Mouse (Mus musculus) lung, adult 2 months (tissue): ENCODE measurements at regions not wholly inside any gene's neighbourhood (a gene's known extent, or its start where the extent isn't known, plus 50 kb on each side); places are given as distances from the start of the nearest gene placed in this dataset.

Source experiments
- CTCF ChIP-seq: fragments of 200-500 bp; IDR thresholded peaks from 2 replicates; pipeline ENCODE4 v1.5.1; 2011; ENCODE audit warnings: mild to moderate bottlenecking, low read length, control low read depth; ENCODE audit not compliant: insufficient read depth
- POLR2A ChIP-seq: fragments of 200-500 bp; IDR thresholded peaks from 2 replicates; pipeline ENCODE4 v1.6.1; 2011; ENCODE audit warnings: low read depth, mild to moderate bottlenecking, control low read depth, low read length, borderline replicate concordance; ENCODE audit errors: extremely low read depth

GRCm38 (mm10) chr15:5920058-5920457, 379.5 kb upstream of the Dab2 start:
- no peak for TF ChIP-seq CTCF
- no peak for TF ChIP-seq POLR2A
